Mouse (Mus musculus): ENCODE results near the gene Myo15. TPM values are rescaled to one million over a fixed set of nuclear protein-coding genes. Genes with fewer than 3 reads are reported as not detected.
A peak's percentile ranks its signal among the peaks of the same experiment; 100 is the strongest.
"Not testable (repeated sequence)": the region's sequence is repeated elsewhere in the genome, so short reads cannot be mapped to it uniquely, and the experiment has no call there.

The Myo15 gene
- total RNA-seq, 4 experiments from 2014 or later, result 0.06 to 0.21 (median 0.18) TPM

DNA sequence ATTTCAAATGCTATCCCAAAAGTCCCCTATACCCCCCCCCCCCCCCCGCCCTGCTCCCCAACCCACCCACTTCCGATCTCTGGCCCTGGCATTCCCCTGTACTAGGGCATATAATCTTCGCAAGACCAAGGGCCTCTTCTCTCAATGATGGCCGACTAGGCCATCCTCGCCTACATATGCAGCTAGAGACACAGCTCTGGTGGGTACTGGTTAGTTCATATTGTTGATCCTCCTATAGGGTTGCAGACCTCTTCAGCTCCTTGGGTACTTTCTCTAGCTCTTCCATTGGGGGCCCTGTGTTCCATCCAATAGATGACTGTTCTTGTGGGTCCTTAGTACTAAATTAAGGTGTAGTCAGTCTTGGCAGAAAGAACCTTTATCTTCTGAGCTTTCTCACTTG, 74.1 kb downstream of the Myo15 start:
- not testable (repeated sequence) for DNase-seq (ENCODE audit: low spot score in 2 of 2)

GRCm38 (mm10) chr11:60545433-60545832, 76.3 kb downstream of the Myo15 start:
- DNase-seq (ENCODE audit: low spot score in 2 of 2), result no peak

DNA sequence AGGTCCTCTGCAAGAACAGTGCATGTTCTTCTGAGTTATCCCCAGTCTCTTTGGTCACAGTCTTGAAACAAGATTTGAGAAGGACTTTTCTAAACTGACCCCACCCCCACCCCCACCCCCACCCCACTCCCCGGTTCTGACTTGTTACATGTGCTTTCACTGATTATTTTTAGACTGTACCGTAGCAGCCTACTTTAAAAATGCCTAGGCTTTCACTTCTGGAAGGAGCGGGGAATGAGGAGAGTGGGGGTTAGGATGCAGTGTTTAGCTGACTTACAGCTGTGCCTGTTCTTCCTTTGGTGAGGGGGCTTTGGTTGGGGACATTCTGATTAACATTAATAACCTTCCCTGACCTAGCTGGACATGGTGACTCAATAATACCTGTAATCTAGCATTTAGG, 79.0 kb downstream of the Myo15 start:
- DNase-seq (ENCODE audit: low spot score in 2 of 2), result no peak

- no peak for DNase-seq (ENCODE audit: low spot score in 2 of 2)
Measured at GRCm38 (mm10) chr11:60553091-60553490, 84.0 kb downstream of the Myo15 start.

DNA sequence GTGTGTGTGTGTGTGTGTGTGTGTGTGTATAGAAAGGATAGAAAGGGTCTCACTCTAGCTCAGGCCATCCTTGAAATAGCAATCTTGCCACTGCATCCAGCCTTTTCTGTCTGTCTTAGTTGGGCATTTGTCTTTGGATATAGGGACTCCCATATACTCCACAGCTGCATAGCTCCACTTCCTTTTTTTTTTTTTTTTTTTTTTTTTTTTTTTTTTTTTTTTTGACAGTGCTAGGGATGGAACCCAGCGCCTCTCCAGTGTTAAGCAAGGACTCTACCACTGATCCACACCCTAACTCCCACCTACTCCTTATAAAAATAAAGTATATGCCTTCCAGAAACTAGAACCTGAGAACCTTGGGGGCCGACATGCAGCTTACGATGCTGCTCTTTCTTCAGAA, 88.5 kb downstream of the Myo15 start:
- DNase-seq (ENCODE audit: low spot score in 2 of 2), result no peak

GRCm38 (mm10) chr11:60559342-60559741, 90.2 kb downstream of the Myo15 start:
- peak; percentile 49 to 61 for DNase-seq (ENCODE audit: low spot score in 2 of 2)

DNA sequence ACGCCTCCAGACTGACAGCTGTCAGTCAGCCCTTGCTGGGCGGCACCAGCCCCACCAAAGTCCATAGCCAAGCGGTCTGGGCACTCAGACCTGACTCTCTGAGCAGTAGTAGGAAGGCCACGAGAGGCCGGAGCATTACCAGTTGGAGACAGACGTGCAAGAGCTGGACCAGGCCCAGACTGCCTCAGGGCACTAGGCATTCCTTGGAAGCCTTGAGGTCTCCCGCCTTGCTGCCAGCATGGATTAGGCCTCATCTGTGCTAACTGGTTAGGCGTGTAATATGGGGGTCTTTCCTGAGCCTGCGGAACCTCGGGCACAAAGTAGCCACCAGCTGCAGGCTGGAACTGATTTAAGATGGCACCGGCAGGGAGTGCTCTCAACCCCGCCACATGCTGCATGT, 104.9 kb downstream of the Myo15 start:
- not testable (repeated sequence) for DNase-seq (ENCODE audit: low spot score in 2 of 2)

Other genes with a start within 250 kb of the Myo15 start
- 100 to 1,000 TPM in 2 of 4 experiments, 10 to 100 TPM in 2; 85.8 to 103 (median 100) TPM for gene Srebf1, start 246.8 kb upstream of the Myo15 start, total RNA-seq (2022)
- gene Tom1l2, start 116.4 kb upstream of the Myo15 start, total RNA-seq (2022), result 100 to 1,000 TPM; 205 to 222 (median 215) TPM
- gene Drc3, start 116.0 kb upstream of the Myo15 start, total RNA-seq (2022), result 10 to 100 TPM in 1 of 4 experiments, 1 to 10 TPM in 3; 8.6 to 12.8 (median 9.3) TPM
- gene Gid4, start 52.2 kb upstream of the Myo15 start, total RNA-seq (2022), result 10 to 100 TPM; 45.6 to 53.8 (median 50.3) TPM
- 10 to 100 TPM; 27.7 to 34.3 (median 30.8) TPM for gene Atpaf2, start 50.9 kb upstream of the Myo15 start, total RNA-seq (2022)
- 10 to 100 TPM; 66.9 to 74.1 (median 69.2) TPM for gene Drg2, start 14.7 kb upstream of the Myo15 start, total RNA-seq (2022)
- gene Alkbh5, start 67.0 kb downstream of the Myo15 start, total RNA-seq (2022), result 10 to 100 TPM; 52.7 to 58.2 (median 54.9) TPM
- gene Llgl1, start 230.4 kb downstream of the Myo15 start, total RNA-seq (2022), result 10 to 100 TPM; 40.0 to 42.3 (median 40.8) TPM